Mouse (Mus musculus) forebrain, embryonic 10.5 days (tissue): Measurements from ENCODE around the gene Fmnl1. TPM values are rescaled to one million over a fixed set of nuclear protein-coding genes. Genes with fewer than 3 reads are reported as not detected.
A peak's percentile ranks its signal among the peaks of the same experiment; 100 is the strongest.

ENCODE experiments used
- DNase-seq: peaks from one replicate; pipeline ENCODE4 v3.0.0-alpha.2; 2017; ENCODE audit warnings: low spot score; ENCODE audit errors: extremely low spot score
- H3K27ac ChIP-seq: fragments of 300-500 bp; sonication (generic); 2 replicates; pipeline ENCODE4 v1.5.1; 2016; ENCODE audit warnings: mild to moderate bottlenecking
- H3K27me3 ChIP-seq: fragments of 300-500 bp; sonication (generic); 2 replicates; pipeline ENCODE4 v1.6.1; 2016; ENCODE audit warnings: mild to moderate bottlenecking; ENCODE audit not compliant: poor library complexity, severe bottlenecking
- H3K36me3 ChIP-seq: fragments of 300-500 bp; sonication (generic); replicated peaks from 2 replicates; pipeline ENCODE4 v1.6.1; 2016; ENCODE audit warnings: mild to moderate bottlenecking, moderate library complexity
- H3K4me1 ChIP-seq: fragments of 300-500 bp; sonication (generic); 2 replicates; pipeline ENCODE4 v1.6.1; 2016
- H3K4me3 ChIP-seq: fragments of 300-500 bp; sonication (generic); 2 replicates; pipeline ENCODE4 v1.5.1; 2016; ENCODE audit warnings: mild to moderate bottlenecking, moderate library complexity
- H3K9me3 ChIP-seq: fragments of 300-500 bp; sonication (generic); 2 replicates; pipeline ENCODE4 v1.6.1; 2016; ENCODE audit warnings: mild to moderate bottlenecking, moderate library complexity
- WGBS: fragments of 180-500 bp; shearing (Covaris S2); methylation state at CpG from one replicate; pipeline ENCODE4 v1.1.7; 2016; 5-methylcytosine and 5-hydroxymethylcytosine counted together
- polyA plus RNA-seq: library from polyadenylated mRNA; unstranded; fragments of >200 nt; fragmentation: Nextera tagmentation; extraction: Ambion mirVana; gene quantifications from 2 replicates; pipeline ENCODE4 v1.2.1, GENCODE M21; 2016

Fmnl1 gene
- polyA plus RNA-seq, 1 experiment from 2014 or later, result 0.81 TPM

- Histone ChIP-seq H3K4me3 (peak overlapping the region; percentile 72), H3K27ac (no peak overlapping the region), H3K4me1 (peaks cover 23% of the 10 kb centered on the region), H3K27me3 (peaks cover 78% of the 10 kb centered on the region), H3K36me3 (no peaks in the 10 kb centered on the region), H3K9me3 (no peaks in the 10 kb centered on the region)
- 59% methylated on average over 3 of the region's 3 CpGs for WGBS
- no peak for DNase-seq
Observed at GRCm38 (mm10) chr11:103170111-103170493, 805 bp upstream of the Fmnl1 start.

DNA sequence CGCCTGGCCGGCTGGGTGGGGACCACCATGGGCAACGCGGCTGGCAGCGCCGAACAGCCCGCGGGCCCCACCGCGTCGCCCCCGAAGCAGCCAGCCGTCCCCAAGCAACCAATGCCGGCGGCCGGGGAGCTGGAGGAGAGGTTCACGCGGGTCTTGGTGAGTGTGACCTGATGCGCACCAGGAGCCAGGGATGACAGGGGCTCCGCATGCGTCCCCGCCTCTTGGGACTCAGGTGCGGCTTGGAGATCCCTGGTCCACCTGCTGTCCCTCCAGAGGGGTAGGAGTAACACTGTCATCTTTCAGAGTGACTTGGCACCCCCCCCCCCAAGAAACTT, 346 bp downstream of the Fmnl1 start:
- Histone ChIP-seq H3K36me3 (no peaks in the 10 kb centered on the region), H3K27me3 (peaks cover 78% of the 10 kb centered on the region), H3K4me3 (peak overlapping the region; percentile 72), H3K27ac (peak overlapping the region; percentile 62), H3K9me3 (no peaks in the 10 kb centered on the region), H3K4me1 (peaks cover 24% of the 10 kb centered on the region)
- WGBS, result 4% methylated on average over 23 of the region's 23 CpGs
- no peak for DNase-seq

DNA sequence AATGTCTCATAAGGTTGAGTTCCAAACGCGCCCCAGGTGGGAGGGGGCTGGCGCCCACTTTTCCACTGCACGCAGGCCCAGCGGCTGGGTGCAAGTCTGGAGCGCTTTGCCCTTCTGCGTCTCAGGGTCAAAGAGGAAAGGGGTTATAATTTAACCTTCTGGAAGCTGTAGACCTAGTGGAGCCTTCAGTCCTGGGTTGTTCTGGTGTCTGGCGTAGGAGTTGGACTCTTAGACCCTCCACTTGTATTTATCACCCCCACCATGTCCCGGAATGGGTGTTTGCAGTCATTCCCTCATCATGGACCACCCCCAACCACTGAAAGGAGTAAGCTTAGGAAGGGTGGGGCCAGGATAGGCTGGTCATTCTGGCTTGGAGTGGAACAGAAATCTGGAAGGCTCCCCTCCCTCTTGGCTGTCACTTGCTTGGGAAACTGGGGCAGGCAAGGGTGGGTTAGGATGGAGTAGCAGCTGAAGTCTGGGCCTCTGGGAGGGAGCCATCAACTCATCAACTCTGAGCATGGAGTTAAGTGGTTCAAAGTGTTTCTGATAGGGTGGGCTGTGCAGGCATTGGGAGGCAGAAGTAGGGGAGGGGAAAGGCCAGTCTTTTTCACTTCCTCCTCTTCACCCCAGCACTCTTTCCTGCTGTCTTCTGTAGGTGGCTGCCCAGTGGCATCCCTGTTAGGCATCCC, 940 bp downstream of the Fmnl1 start:
- no peak for DNase-seq
- Histone ChIP-seq H3K4me3 (peak overlapping the region; percentile 72; the same call in 1 of the 2 replicates), H3K4me1 (peaks cover 24% of the 10 kb centered on the region), H3K27me3 (peaks cover 78% of the 10 kb centered on the region), H3K27ac (no peak overlapping the region), H3K36me3 (no peaks in the 10 kb centered on the region), H3K9me3 (no peaks in the 10 kb centered on the region)
- WGBS, result 52% methylated on average over 9 of the region's 9 CpGs

- Histone ChIP-seq H3K9me3 (no peaks in the 10 kb centered on the region), H3K36me3 (no peaks in the 10 kb centered on the region), H3K27ac (no peak overlapping the region), H3K4me1 (peaks cover 24% of the 10 kb centered on the region), H3K4me3 (no peak overlapping the region), H3K27me3 (peaks cover 75% of the 10 kb centered on the region)
- DNase-seq, result no peak
- WGBS, result 72% methylated on average over 6 of the region's 6 CpGs
Observed at GRCm38 (mm10) chr11:103172392-103173040, 1.6 kb downstream of the Fmnl1 start.

DNA sequence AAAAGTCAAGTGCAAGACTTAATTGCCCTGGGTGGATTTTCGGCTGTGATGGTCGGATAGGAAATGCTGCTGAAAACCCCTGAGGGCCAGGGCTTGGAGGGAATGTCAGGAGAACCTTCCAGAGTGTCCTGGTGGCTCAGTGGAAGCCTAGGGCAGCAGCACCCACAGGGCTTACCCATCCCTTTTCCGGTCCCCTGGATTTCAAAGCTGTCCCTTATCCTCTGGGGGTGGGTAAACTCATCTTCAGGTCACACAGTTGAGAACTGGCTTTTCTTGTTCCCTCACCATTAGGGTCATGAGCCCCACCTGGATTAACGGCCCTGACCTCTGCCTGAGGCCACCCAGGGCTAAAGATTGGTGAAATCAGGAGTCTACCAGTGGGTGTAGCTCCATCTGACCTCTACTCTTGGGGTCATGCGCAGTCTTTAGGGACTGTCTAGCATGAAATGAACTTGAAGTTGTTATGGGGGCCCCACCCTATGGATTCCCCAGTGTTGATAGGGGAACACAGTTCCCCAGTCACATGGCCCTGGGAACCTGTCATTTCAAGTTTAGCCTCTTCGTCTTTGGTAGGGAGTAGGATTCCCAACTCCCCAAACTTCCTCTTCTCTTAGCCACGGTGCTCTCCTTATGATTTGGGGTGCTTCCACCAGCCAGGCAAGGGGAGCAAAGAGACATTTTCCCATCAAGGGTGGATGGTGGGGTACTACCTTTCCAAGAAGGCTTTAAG, 2.3 kb downstream of the Fmnl1 start:
- H3K27me3 ChIP-seq, result peaks cover 73% of the 10 kb centered on the region
- 84% methylated on average over 7 of the region's 7 CpGs for WGBS

GRCm38 (mm10) chr11:103173771-103174344, 3.0 kb downstream of the Fmnl1 start:
- H3K27me3 ChIP-seq, result peaks cover 74% of the 10 kb centered on the region

More for the DNA sequence above, 2.3 kb downstream of the Fmnl1 start:
- Histone ChIP-seq H3K4me3 (no peak overlapping the region), H3K27ac (no peak overlapping the region), H3K9me3 (no peaks in the 10 kb centered on the region), H3K36me3 (no peaks in the 10 kb centered on the region), H3K4me1 (peaks cover 24% of the 10 kb centered on the region)
- no peak for DNase-seq

DNA sequence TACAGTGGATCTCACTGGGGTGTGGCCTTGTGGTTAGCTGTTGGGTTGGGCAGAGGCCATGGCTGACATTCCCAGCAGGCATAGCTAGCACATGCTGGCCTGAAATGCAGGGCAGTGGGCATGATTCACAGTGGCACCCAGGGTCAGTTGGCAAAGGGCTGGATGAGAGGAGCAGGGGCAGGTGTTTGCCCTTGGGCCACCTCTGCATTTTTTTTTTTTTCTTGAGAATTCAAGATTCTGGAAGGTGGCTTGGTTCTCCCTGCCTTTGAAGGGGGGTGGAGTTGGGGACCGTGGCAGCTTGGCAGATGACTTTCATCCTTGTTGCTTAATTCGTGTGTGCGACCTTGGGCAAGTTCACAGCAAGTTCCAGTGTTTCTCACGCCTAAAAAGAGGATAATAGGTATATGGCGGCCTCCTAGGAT, 3.5 kb downstream of the Fmnl1 start:
- Histone ChIP-seq H3K4me1 (peaks cover 24% of the 10 kb centered on the region), H3K4me3 (no peak overlapping the region), H3K27ac (0 out of 2 replicates have a peak overlapping the region, but pooled peaks have one; percentile 35), H3K27me3 (peaks cover 73% of the 10 kb centered on the region), H3K36me3 (no peaks in the 10 kb centered on the region), H3K9me3 (no peaks in the 10 kb centered on the region)
- no peak for DNase-seq
- WGBS, result 76% methylated on average over 5 of the region's 5 CpGs

More at GRCm38 (mm10) chr11:103173771-103174344, 3.0 kb downstream of the Fmnl1 start:
- Histone ChIP-seq H3K9me3 (no peaks in the 10 kb centered on the region), H3K27ac (no peak overlapping the region), H3K4me3 (no peak overlapping the region), H3K4me1 (peaks cover 24% of the 10 kb centered on the region), H3K36me3 (no peaks in the 10 kb centered on the region)
- no peak for DNase-seq
- 90% methylated on average over 11 of the region's 11 CpGs for WGBS

GRCm38 (mm10) chr11:103174891-103175391, 4.0 kb downstream of the Fmnl1 start:
- H3K27ac ChIP-seq, result 0 out of 2 replicates have a peak overlapping the region, but pooled peaks have one; percentile 35
- H3K36me3 ChIP-seq, result no peaks in the 10 kb centered on the region
- peaks cover 73% of the 10 kb centered on the region for H3K27me3 ChIP-seq
- no peak overlapping the region for H3K4me3 ChIP-seq
- 63% methylated on average over 8 of the region's 8 CpGs for WGBS
- H3K9me3 ChIP-seq, result no peaks in the 10 kb centered on the region
- H3K4me1 ChIP-seq, result peaks cover 24% of the 10 kb centered on the region
- no peak for DNase-seq

DNA sequence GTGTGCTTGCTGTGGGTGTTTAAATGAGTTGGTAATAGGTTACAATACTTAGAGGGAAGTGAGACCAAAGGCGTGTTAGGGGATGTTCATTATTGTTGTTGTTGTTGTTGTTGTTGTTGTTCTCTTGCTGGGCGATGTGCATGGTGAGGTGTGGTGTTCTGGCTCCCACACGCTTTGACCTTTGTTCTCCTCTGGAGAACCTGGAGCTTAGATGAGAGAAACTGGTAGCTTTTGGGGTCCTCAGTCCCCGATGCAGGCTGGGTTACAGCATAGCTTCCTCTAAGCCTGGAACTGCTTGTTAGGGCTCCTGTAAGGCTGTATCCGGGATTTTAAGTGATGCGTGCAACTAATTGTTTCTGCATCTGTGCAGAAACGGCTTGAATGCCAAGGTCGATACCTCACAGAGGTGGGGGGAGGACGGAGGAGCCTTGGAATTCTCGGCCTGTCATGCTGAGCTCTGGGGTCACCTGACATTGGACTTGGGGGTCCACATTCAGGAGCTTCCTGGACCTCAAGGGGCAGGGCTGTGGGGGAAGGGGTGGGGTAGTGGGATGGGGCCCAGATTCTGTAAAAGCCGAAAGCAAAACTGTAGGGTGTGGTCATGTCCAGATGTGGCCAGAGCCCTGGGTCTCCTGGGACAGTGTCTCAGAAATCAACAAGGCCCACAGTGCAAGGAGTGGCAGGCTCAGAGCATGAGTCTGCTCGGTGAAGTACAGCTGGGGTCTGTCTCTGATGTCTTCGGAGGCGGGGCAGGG, 5.0 kb downstream of the Fmnl1 start:
- DNase-seq, result no peak
- Histone ChIP-seq H3K4me1 (peaks cover 16% of the 10 kb centered on the region), H3K27me3 (peaks cover 66% of the 10 kb centered on the region), H3K4me3 (no peak overlapping the region), H3K36me3 (no peaks in the 10 kb centered on the region), H3K9me3 (no peaks in the 10 kb centered on the region), H3K27ac (no peak overlapping the region)
- WGBS, result 83% methylated on average over 14 of the region's 14 CpGs

DNA sequence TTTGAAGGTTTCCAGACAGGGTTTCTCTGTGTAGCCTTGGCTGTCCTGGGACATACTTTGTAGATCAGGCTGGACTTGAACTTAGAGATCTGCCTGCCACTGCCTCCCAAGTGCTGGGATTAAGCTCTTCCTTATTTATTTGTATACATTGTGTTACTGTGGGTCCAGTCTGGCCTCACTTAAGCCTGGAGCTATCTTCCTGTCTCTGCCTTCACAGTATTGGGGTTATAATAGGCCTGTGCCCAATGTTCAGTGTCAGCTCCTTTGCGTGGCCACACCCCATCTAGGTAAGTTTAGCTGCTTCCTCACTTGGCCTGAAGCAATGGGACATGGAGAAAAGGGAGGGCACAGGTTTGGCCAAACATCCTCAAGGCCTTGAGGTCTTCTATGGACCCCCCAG, 5.6 kb downstream of the Fmnl1 start:
- no peak for DNase-seq
- Histone ChIP-seq H3K4me1 (peaks cover 10% of the 10 kb centered on the region), H3K27me3 (peaks cover 60% of the 10 kb centered on the region), H3K4me3 (no peak overlapping the region), H3K36me3 (no peaks in the 10 kb centered on the region), H3K27ac (no peak overlapping the region), H3K9me3 (no peaks in the 10 kb centered on the region)
- WGBS, result 92% methylated on average over 1 of the region's 1 CpGs

DNA sequence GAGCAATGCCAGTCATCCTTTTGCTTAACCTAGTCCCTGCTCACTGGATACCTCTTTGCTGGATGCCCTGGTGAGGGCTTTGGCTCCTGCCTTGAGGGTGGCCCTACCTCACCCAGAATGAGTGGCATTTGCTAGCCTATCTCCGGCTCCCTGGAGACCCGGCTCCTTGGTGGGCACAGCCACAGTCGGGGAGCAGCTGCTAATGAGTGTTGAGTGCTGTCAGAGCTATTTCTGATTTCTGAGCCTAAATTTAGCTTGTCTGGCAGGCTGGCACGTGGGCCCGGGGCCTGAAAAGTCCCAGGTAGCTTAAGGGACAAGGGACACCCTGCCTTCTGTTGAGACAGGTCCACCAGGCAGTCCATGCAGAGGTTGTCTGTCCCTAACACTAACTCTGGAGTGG, 6.3 kb downstream of the Fmnl1 start:
- Histone ChIP-seq H3K27me3 (peaks cover 57% of the 10 kb centered on the region), H3K36me3 (no peaks in the 10 kb centered on the region), H3K4me3 (no peak overlapping the region), H3K9me3 (no peaks in the 10 kb centered on the region), H3K4me1 (peaks cover 6% of the 10 kb centered on the region), H3K27ac (no peak overlapping the region)
- 88% methylated on average over 5 of the region's 5 CpGs for whole genome bisulfite sequencing
- no peak for DNase-seq
